Mouse (Mus musculus): ENCODE measurements around the gene Agpat1.

The Agpat1 gene

GRCm38 (mm10) chr17:34585877-34586771, 17.9 kb upstream of the Agpat1 start:
- CTCF ChIA-PET: no interaction called here

- CTCF ChIA-PET: no interaction called here
These were observed 17.2 kb upstream of the Agpat1 start for GRCm38 (mm10) chr17:34586796-34587422.

- CTCF ChIA-PET: no interaction called here
These were observed 16.6 kb upstream of the Agpat1 start for GRCm38 (mm10) chr17:34587423-34587811.

- CTCF ChIA-PET: interaction anchor here (0.9 kb wide), 1 partner anchor 15 kb away, joined by 4 read pairs; the partner anchor contains the start of genes Agpat1 and Rnf5
These were observed 16.2 kb upstream of the Agpat1 start for GRCm38 (mm10) chr17:34587814-34588213.

- CTCF ChIA-PET: interaction anchor here (0.9 kb wide), 1 partner anchor 14 kb away, joined by 4 read pairs; the partner anchor contains the start of genes Agpat1 and Rnf5
These were observed 15.3 kb upstream of the Agpat1 start for GRCm38 (mm10) chr17:34588767-34589166.

- CTCF ChIA-PET: interaction anchor here (0.8 kb wide), 1 partner anchor 30 kb away, joined by 3 read pairs; no protein-coding TSS in a partner anchor
These were observed 14.9 kb upstream of the Agpat1 start for GRCm38 (mm10) chr17:34589206-34589605.

- CTCF ChIA-PET: interaction anchor here (0.8 kb wide), 1 partner anchor 29 kb away, joined by 3 read pairs; no protein-coding TSS in a partner anchor
These were observed 14.4 kb upstream of the Agpat1 start, which contains the start of gene Gpsm3 for GRCm38 (mm10) chr17:34589681-34590101. Gene Gpsm3, plus strand, starts transcription at chr17:34589806.

GRCm38 (mm10) chr17:34590154-34590987, 13.7 kb upstream of the Agpat1 start:
- CTCF ChIA-PET: interaction anchor here (0.6 to 0.8 kb wide), 2 partner anchors 29 to 348 kb away, joined by 3 read pairs; no protein-coding TSS in a partner anchor

- CTCF ChIA-PET: interaction anchor here (0.6 to 0.7 kb wide), 2 partner anchors 349 to 422 kb away, joined by 3 read pairs; no protein-coding TSS in a partner anchor
These were observed 12.8 kb upstream of the Agpat1 start, which contains the start of gene Pbx2 for GRCm38 (mm10) chr17:34591029-34591993. Gene Pbx2, plus strand, starts transcription at chr17:34591266.

- CTCF ChIA-PET: interaction anchor here (0.6 to 0.7 kb wide), 2 partner anchors 376 to 422 kb away, joined by 3 to 6 read pairs; no protein-coding TSS in a partner anchor
These were observed 12.1 kb upstream of the Agpat1 start for GRCm38 (mm10) chr17:34591994-34592375.

GRCm38 (mm10) chr17:34592581-34593549, 11.2 kb upstream of the Agpat1 start:
- CTCF ChIA-PET: interaction anchor here (0.6 to 1.0 kb wide), 2 partner anchors 10 to 375 kb away, joined by 3 to 6 read pairs; no protein-coding TSS in a partner anchor

- CTCF ChIA-PET: interaction anchor here (1.0 kb wide), 1 partner anchor 9 kb away, joined by 3 read pairs; no protein-coding TSS in a partner anchor
These were observed 10.1 kb upstream of the Agpat1 start for GRCm38 (mm10) chr17:34593752-34594525.

- CTCF ChIA-PET: interaction anchor here (0.6 to 0.7 kb wide), 2 partner anchors 21 to 398 kb away, joined by 5 to 11 read pairs; no protein-coding TSS in a partner anchor
These were observed 8.0 kb upstream of the Agpat1 start for GRCm38 (mm10) chr17:34596098-34596497.

GRCm38 (mm10) chr17:34597566-34598095, 6.4 kb upstream of the Agpat1 start, which contains the start of gene Ager:
Gene Ager, plus strand, starts transcription at chr17:34597862.
- CTCF ChIA-PET: interaction anchor here (0.7 kb wide), 2 partner anchors 389 to 823 kb away, joined by 4 to 8 read pairs; no protein-coding TSS in a partner anchor

GRCm38 (mm10) chr17:34599891-34600290, 4.2 kb upstream of the Agpat1 start:
- CTCF ChIA-PET: interaction anchor here (0.6 kb wide), 1 partner anchor 1136 kb away, joined by 9 read pairs; no protein-coding TSS in a partner anchor

- CTCF ChIA-PET: interaction anchor here (0.7 kb wide), 1 partner anchor 204 kb away, joined by 3 read pairs; no protein-coding TSS in a partner anchor
These were observed 2.3 kb upstream of the Agpat1 start for GRCm38 (mm10) chr17:34601796-34602195.
